Mouse (Mus musculus) ES-Bruce4 (cell line): ENCODE measurements around the gene Maml3.

Experiments
- CTCF ChIP-seq: IDR thresholded peaks from one replicate; pipeline ENCODE4 v1.8.1; 2011; ENCODE audit warnings: low read depth, low read length
- POLR2A ChIP-seq: IDR thresholded peaks from one replicate; pipeline ENCODE4 v1.8.1; 2011; ENCODE audit warnings: low read length; ENCODE audit not compliant: insufficient read depth

DNA sequence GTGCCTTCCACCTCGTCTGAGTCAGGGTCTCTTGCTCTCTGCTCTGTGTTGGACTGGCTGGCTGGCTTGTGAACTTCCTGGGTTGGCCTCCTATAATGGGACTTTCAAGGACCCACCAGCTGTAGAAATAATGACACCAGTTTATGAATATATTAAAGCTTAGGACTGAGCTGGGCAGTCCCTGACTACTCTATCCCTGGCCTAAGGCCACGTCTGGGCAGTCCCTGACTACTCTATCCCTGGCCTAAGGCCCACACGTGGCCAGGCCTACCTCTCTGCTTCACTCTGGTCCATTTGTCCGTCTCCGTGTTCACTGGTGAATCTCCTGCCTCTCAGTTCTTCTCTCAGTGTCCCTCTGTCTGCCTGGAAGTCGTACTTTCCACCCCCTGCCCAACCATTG lies 459.4 kb downstream of the Maml3 start:
- no peak for TF ChIP-seq CTCF
- TF ChIP-seq POLR2A, result no peak
